Mouse (Mus musculus) lung, adult 2 months (tissue): ENCODE results near the gene Ccdc78.

Source experiments
- CTCF ChIP-seq: fragments of 200-500 bp; IDR thresholded peaks from 2 replicates; pipeline ENCODE4 v1.5.1; 2011; ENCODE audit warnings: mild to moderate bottlenecking, low read length, control low read depth; ENCODE audit not compliant: insufficient read depth
- POLR2A ChIP-seq: fragments of 200-500 bp; IDR thresholded peaks from 2 replicates; pipeline ENCODE4 v1.6.1; 2011; ENCODE audit warnings: low read depth, mild to moderate bottlenecking, control low read depth, low read length, borderline replicate concordance; ENCODE audit errors: extremely low read depth

- no peak for TF ChIP-seq CTCF
- TF ChIP-seq POLR2A = no peak
Measured at GRCm38 (mm10) chr17:25796951-25797369, 10.6 kb downstream of the Ccdc78 start, which contains the start of gene Metrn.
